Mouse (Mus musculus) E14TG2a.4 (cell line): ENCODE data around the gene Disc1.

Experiments used
- CTCF ChIP-seq: conservative IDR thresholded peaks from 2 replicates; pipeline ENCODE4 v1.5.1; 2014; ENCODE audit warnings: low read length
- POU5F1 ChIP-seq: IDR thresholded peaks from 2 replicates; pipeline ENCODE4 v1.6.1; 2014; ENCODE audit warnings: low read length, borderline replicate concordance

DNA sequence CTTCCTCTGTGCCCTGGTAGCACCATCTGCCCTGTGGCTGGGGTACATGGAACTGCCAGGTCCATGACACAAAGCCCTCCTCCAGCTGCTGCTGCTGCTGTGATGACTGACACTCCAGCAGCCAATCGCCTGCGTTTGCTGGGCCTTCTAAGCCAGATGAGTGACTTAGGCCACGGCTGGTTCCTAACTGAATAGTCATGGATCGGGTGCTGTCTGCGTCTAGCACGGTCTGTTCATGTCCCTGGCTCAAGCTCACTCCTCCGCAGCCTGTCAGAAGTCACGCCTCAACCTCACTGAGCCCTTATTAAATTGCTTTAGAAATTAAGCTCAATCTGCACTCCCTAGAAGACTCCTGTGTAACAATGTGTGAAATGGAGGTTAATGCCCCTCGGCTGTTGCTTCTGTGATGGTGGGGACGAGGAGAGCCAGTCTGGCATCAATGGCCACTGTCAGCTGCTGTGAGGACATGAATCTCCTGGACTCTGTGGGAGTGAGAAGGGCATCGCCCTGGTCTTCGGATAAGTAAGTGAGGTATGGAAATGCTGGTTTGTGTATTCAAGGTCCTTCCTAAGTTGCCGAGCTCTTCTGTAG lies 146.4 kb downstream of the Disc1 start:
- no peak for TF ChIP-seq CTCF
- TF ChIP-seq POU5F1, result no peak
